Mouse (Mus musculus) heart, embryonic 13.5 days (tissue): ENCODE results near the gene Tnrc6c. TPM values are rescaled to one million over a fixed set of nuclear protein-coding genes. Genes with fewer than 3 reads are reported as not detected.

Source experiments
- ATAC-seq: fragments of 200-750 bp; cut with Nextera tagmentation; 2 replicates; pipeline ENCODE4 v1.8.0; 2017; ENCODE audit warnings: moderate TSS enrichment; ENCODE audit not compliant: insufficient number of reproducible peaks, low FRiP score, low TSS enrichment; ENCODE audit errors: extremely low read depth
- H3K27ac ChIP-seq: fragments of 300-500 bp; sonication (generic); replicated peaks from 2 replicates; pipeline ENCODE4 v1.5.1; 2015; ENCODE audit warnings: moderate library complexity, mild to moderate bottlenecking, inconsistent platforms
- H3K27me3 ChIP-seq: fragments of 300-500 bp; sonication (generic); replicated peaks from 2 replicates; pipeline ENCODE4 v1.6.1; 2015; ENCODE audit warnings: mild to moderate bottlenecking, inconsistent platforms
- H3K36me3 ChIP-seq: fragments of 300-500 bp; sonication (generic); 2 replicates; pipeline ENCODE4 v1.6.1; 2015; ENCODE audit warnings: mild to moderate bottlenecking, inconsistent platforms
- H3K4me1 ChIP-seq: fragments of 300-500 bp; sonication (generic); 2 replicates; pipeline ENCODE4 v1.6.1; 2015; ENCODE audit warnings: inconsistent platforms
- H3K4me2 ChIP-seq: fragments of 300-500 bp; sonication (generic); 2 replicates; pipeline ENCODE4 v1.6.1; 2015; ENCODE audit warnings: inconsistent platforms, mild to moderate bottlenecking, moderate library complexity
- H3K4me3 ChIP-seq: fragments of 300-500 bp; sonication (generic); 2 replicates; pipeline ENCODE4 v1.5.1; 2015; ENCODE audit warnings: moderate library complexity, mild to moderate bottlenecking, inconsistent platforms
- H3K9ac ChIP-seq: fragments of 300-500 bp; sonication (generic); 2 replicates; pipeline ENCODE4 v1.6.1; 2015; ENCODE audit warnings: inconsistent platforms, mild to moderate bottlenecking, moderate library complexity
- H3K9me3 ChIP-seq: fragments of 300-500 bp; sonication (generic); 2 replicates; pipeline ENCODE4 v1.6.1; 2016; ENCODE audit warnings: inconsistent platforms
- WGBS: fragments of 180-500 bp; shearing (Covaris S2); methylation state at CpG from one replicate; pipeline ENCODE4 v1.1.7; 2015; ENCODE audit warnings: mixed read lengths; 5-methylcytosine and 5-hydroxymethylcytosine counted together
- polyA plus RNA-seq: library from polyadenylated mRNA; unstranded; fragments of >200 nt; fragmentation: Nextera tagmentation; extraction: Ambion mirVana; gene quantifications from 2 replicates; pipeline ENCODE4 v1.2.1, GENCODE M21; 2015

Gene Tnrc6c
- polyA plus RNA-seq, 1 experiment from 2014 or later, result 6.0 TPM

GRCm38 (mm10) chr11:117755891-117756290 lies 101.8 kb downstream of the Tnrc6c start:
- no peak overlapping the region for H3K9ac ChIP-seq
- H3K4me2 ChIP-seq, result no peak overlapping the region
- no peaks in the 10 kb centered on the region for H3K4me1 ChIP-seq
- no peaks in the 10 kb centered on the region for H3K9me3 ChIP-seq
- no peak overlapping the region for H3K4me3 ChIP-seq
- WGBS, result 92% methylated on average over 7 of the region's 7 CpGs
- H3K27ac ChIP-seq, result no peak overlapping the region
- H3K27me3 ChIP-seq, result no peaks in the 10 kb centered on the region
- peaks cover 100% of the 10 kb centered on the region for H3K36me3 ChIP-seq
- no peak for ATAC-seq

- Histone ChIP-seq H3K4me2 (no peak overlapping the region), H3K4me3 (no peak overlapping the region), H3K9me3 (no peaks in the 10 kb centered on the region), H3K36me3 (peaks cover 96% of the 10 kb centered on the region), H3K4me1 (no peaks in the 10 kb centered on the region), H3K27me3 (no peaks in the 10 kb centered on the region), H3K27ac (no peak overlapping the region), H3K9ac (no peak overlapping the region)
- ATAC-seq, result no peak
- 90% methylated on average over 10 of the region's 10 CpGs for WGBS
Measured at GRCm38 (mm10) chr11:117759267-117759666, 105.2 kb downstream of the Tnrc6c start.

- Histone ChIP-seq H3K27me3 (no peaks in the 10 kb centered on the region), H3K4me2 (no peak overlapping the region), H3K9me3 (no peaks in the 10 kb centered on the region), H3K4me1 (no peaks in the 10 kb centered on the region), H3K27ac (no peak overlapping the region), H3K9ac (no peak overlapping the region), H3K4me3 (no peak overlapping the region), H3K36me3 (peaks cover 96% of the 10 kb centered on the region)
- 86% methylated on average over 26 of the region's 26 CpGs for WGBS
- no peak for ATAC-seq
Measured at GRCm38 (mm10) chr11:117760374-117761119, 106.5 kb downstream of the Tnrc6c start.

GRCm38 (mm10) chr11:117761801-117762200 lies 107.7 kb downstream of the Tnrc6c start:
- no peak for ATAC-seq
- H3K4me1 ChIP-seq, result peaks cover 8% of the 10 kb centered on the region
- H3K27me3 ChIP-seq, result no peaks in the 10 kb centered on the region
- H3K27ac ChIP-seq, result no peak overlapping the region
- H3K4me2 ChIP-seq, result no peak overlapping the region
- H3K36me3 ChIP-seq, result peaks cover 96% of the 10 kb centered on the region
- no peak overlapping the region for H3K4me3 ChIP-seq
- H3K9me3 ChIP-seq, result no peaks in the 10 kb centered on the region
- H3K9ac ChIP-seq, result no peak overlapping the region
- 91% methylated on average over 13 of the region's 13 CpGs for WGBS

GRCm38 (mm10) chr11:117762246-117762645 lies 108.2 kb downstream of the Tnrc6c start:
- H3K9ac ChIP-seq, result no peak overlapping the region
- no peak for ATAC-seq
- H3K4me3 ChIP-seq, result no peak overlapping the region
- no peak overlapping the region for H3K27ac ChIP-seq
- no peak overlapping the region for H3K4me2 ChIP-seq
- H3K4me1 ChIP-seq, result peaks cover 8% of the 10 kb centered on the region
- no peaks in the 10 kb centered on the region for H3K27me3 ChIP-seq
- WGBS, result 53% methylated on average over 12 of the region's 12 CpGs
- peaks cover 95% of the 10 kb centered on the region for H3K36me3 ChIP-seq
- H3K9me3 ChIP-seq, result no peaks in the 10 kb centered on the region

GRCm38 (mm10) chr11:117764319-117764718 lies 110.2 kb downstream of the Tnrc6c start:
- Histone ChIP-seq H3K9ac (no peak overlapping the region), H3K27ac (no peak overlapping the region), H3K4me1 (peaks cover 16% of the 10 kb centered on the region), H3K36me3 (peaks cover 87% of the 10 kb centered on the region), H3K4me3 (no peak overlapping the region), H3K4me2 (no peak overlapping the region), H3K27me3 (no peaks in the 10 kb centered on the region), H3K9me3 (no peaks in the 10 kb centered on the region)
- WGBS, result 72% methylated on average over 9 of the region's 9 CpGs
- ATAC-seq, result no peak

GRCm38 (mm10) chr11:117765361-117765760 lies 111.3 kb downstream of the Tnrc6c start:
- Histone ChIP-seq H3K27ac (no peak overlapping the region), H3K36me3 (peaks cover 86% of the 10 kb centered on the region), H3K9me3 (no peaks in the 10 kb centered on the region), H3K4me2 (no peak overlapping the region), H3K4me1 (peaks cover 21% of the 10 kb centered on the region), H3K27me3 (no peaks in the 10 kb centered on the region), H3K9ac (no peak overlapping the region), H3K4me3 (no peak overlapping the region)
- 86% methylated on average over 5 of the region's 5 CpGs for WGBS
- no peak for ATAC-seq

GRCm38 (mm10) chr11:117766275-117766674 lies 112.2 kb downstream of the Tnrc6c start:
- H3K4me2 ChIP-seq, result no peak overlapping the region
- no peaks in the 10 kb centered on the region for H3K27me3 ChIP-seq
- peaks cover 21% of the 10 kb centered on the region for H3K4me1 ChIP-seq
- no peak overlapping the region for H3K4me3 ChIP-seq
- H3K36me3 ChIP-seq, result peaks cover 84% of the 10 kb centered on the region
- H3K9ac ChIP-seq, result no peak overlapping the region
- WGBS, result 68% methylated on average over 3 of the region's 3 CpGs
- no peaks in the 10 kb centered on the region for H3K9me3 ChIP-seq
- ATAC-seq, result no peak
- H3K27ac ChIP-seq, result no peak overlapping the region

GRCm38 (mm10) chr11:117768725-117769682 lies 114.9 kb downstream of the Tnrc6c start:
- 76% methylated on average over 20 of the region's 20 CpGs for WGBS
- no peak overlapping the region for H3K4me3 ChIP-seq
- no peak overlapping the region for H3K4me2 ChIP-seq
- no peak for ATAC-seq
- no peak overlapping the region for H3K27ac ChIP-seq
- peaks cover 21% of the 10 kb centered on the region for H3K4me1 ChIP-seq
- H3K9me3 ChIP-seq, result no peaks in the 10 kb centered on the region
- H3K27me3 ChIP-seq, result no peaks in the 10 kb centered on the region
- peaks cover 88% of the 10 kb centered on the region for H3K36me3 ChIP-seq
- no peak overlapping the region for H3K9ac ChIP-seq

- no peaks in the 10 kb centered on the region for H3K9me3 ChIP-seq
- peaks cover 87% of the 10 kb centered on the region for H3K36me3 ChIP-seq
- ATAC-seq, result no peak
- H3K4me3 ChIP-seq, result no peak overlapping the region
- peaks cover 21% of the 10 kb centered on the region for H3K4me1 ChIP-seq
- no peak overlapping the region for H3K9ac ChIP-seq
- H3K4me2 ChIP-seq, result no peak overlapping the region
- WGBS, result 93% methylated on average over 7 of the region's 7 CpGs
- H3K27me3 ChIP-seq, result no peaks in the 10 kb centered on the region
- H3K27ac ChIP-seq, result no peak overlapping the region
Measured at GRCm38 (mm10) chr11:117769683-117770047, 115.6 kb downstream of the Tnrc6c start.

GRCm38 (mm10) chr11:117770407-117770806 lies 116.3 kb downstream of the Tnrc6c start:
- Histone ChIP-seq H3K4me1 (peaks cover 21% of the 10 kb centered on the region), H3K9ac (no peak overlapping the region), H3K27ac (no peak overlapping the region), H3K4me3 (no peak overlapping the region), H3K36me3 (peaks cover 87% of the 10 kb centered on the region), H3K4me2 (no peak overlapping the region), H3K9me3 (no peaks in the 10 kb centered on the region), H3K27me3 (no peaks in the 10 kb centered on the region)
- 86% methylated on average over 10 of the region's 10 CpGs for WGBS
- ATAC-seq, result no peak
